Mouse (Mus musculus) stomach, embryonic 14.5 days (tissue): ENCODE data around the gene Prkca. TPM values are rescaled to one million over a fixed set of nuclear protein-coding genes. Genes with fewer than 3 reads are reported as not detected.

Source experiments
- ATAC-seq: fragments of 200-750 bp; cut with Nextera tagmentation; 2 replicates; pipeline ENCODE4 v1.8.0; 2017; ENCODE audit warnings: low read depth, moderate TSS enrichment; ENCODE audit not compliant: insufficient number of reproducible peaks, insufficient read depth, low FRiP score
- H3K27ac ChIP-seq: fragments of 300-500 bp; sonication (generic); 2 replicates; pipeline ENCODE4 v1.5.1; 2014; ENCODE audit warnings: mild to moderate bottlenecking, low read length, moderate library complexity, mixed read lengths
- H3K27me3 ChIP-seq: fragments of 300-500 bp; sonication (generic); 2 replicates; pipeline ENCODE4 v1.6.1; 2014; ENCODE audit warnings: low read length, control low read depth, mixed read lengths; ENCODE audit not compliant: control insufficient read depth, insufficient read depth
- H3K36me3 ChIP-seq: fragments of 300-500 bp; sonication (generic); 2 replicates; pipeline ENCODE4 v1.6.1; 2014; ENCODE audit warnings: mild to moderate bottlenecking, control low read depth, low read length, moderate library complexity, mixed read lengths; ENCODE audit not compliant: control insufficient read depth, insufficient read depth
- H3K4me1 ChIP-seq: fragments of 300-500 bp; sonication (generic); 2 replicates; pipeline ENCODE4 v1.6.1; 2014; ENCODE audit warnings: low read length, control low read depth, mixed read lengths; ENCODE audit not compliant: control insufficient read depth, insufficient read depth
- H3K4me2 ChIP-seq: fragments of 300-500 bp; sonication (generic); replicated peaks from 2 replicates; pipeline ENCODE4 v1.6.1; 2014; ENCODE audit warnings: low read depth, low read length, control low read depth
- H3K4me3 ChIP-seq: fragments of 300-500 bp; sonication (generic); 2 replicates; pipeline ENCODE4 v1.5.1; 2014; ENCODE audit warnings: low read depth, low read length, control low read depth
- H3K9ac ChIP-seq: fragments of 300-500 bp; sonication (generic); replicated peaks from 2 replicates; pipeline ENCODE4 v1.6.1; 2014; ENCODE audit warnings: low read depth, mild to moderate bottlenecking, control low read depth, low read length, moderate library complexity, mixed read lengths
- H3K9me3 ChIP-seq: fragments of 300-500 bp; sonication (generic); 2 replicates; pipeline ENCODE4 v1.6.1; 2016; ENCODE audit warnings: low read depth, low read length, control low read depth; ENCODE audit not compliant: control insufficient read depth
- WGBS: fragments of 180-500 bp; shearing (Covaris S2); extraction: QIAGEN DNeasy Blood & Tissue Kit; methylation state at CpG from one replicate; pipeline ENCODE4 v1.1.7; 2014; 5-methylcytosine and 5-hydroxymethylcytosine counted together
- polyA plus RNA-seq: library from polyadenylated mRNA; unstranded; fragments of >200 nt; fragmentation: Nextera tagmentation; extraction: Ambion mirVana; gene quantifications from 2 replicates; pipeline ENCODE4 v1.2.1, GENCODE M21; 2014

Prkca gene
- polyA plus RNA-seq, 1 experiment from 2014 or later, result 8.6 TPM

GRCm38 (mm10) chr11:107985941-107986340, 357.8 kb downstream of the Prkca start:
- Histone ChIP-seq H3K27ac (no peak overlapping the region), H3K27me3 (no peaks in the 10 kb centered on the region), H3K9ac (no peak overlapping the region), H3K4me3 (no peak overlapping the region), H3K9me3 (no peaks in the 10 kb centered on the region), H3K4me1 (no peaks in the 10 kb centered on the region), H3K36me3 (no peaks in the 10 kb centered on the region), H3K4me2 (no peak overlapping the region)
- ATAC-seq, result no peak
- 89% methylated on average over 3 of the region's 3 CpGs for WGBS

- no peak overlapping the region for H3K4me3 ChIP-seq
- WGBS, result 83% methylated on average over 12 of the region's 12 CpGs
- no peak for ATAC-seq
- no peak overlapping the region for H3K9ac ChIP-seq
- no peak overlapping the region for H3K27ac ChIP-seq
- no peak overlapping the region for H3K4me2 ChIP-seq
- H3K9me3 ChIP-seq, result no peaks in the 10 kb centered on the region
- no peaks in the 10 kb centered on the region for H3K36me3 ChIP-seq
- H3K27me3 ChIP-seq, result no peaks in the 10 kb centered on the region
- no peaks in the 10 kb centered on the region for H3K4me1 ChIP-seq
These were observed 359.8 kb downstream of the Prkca start for GRCm38 (mm10) chr11:107983883-107984282.

DNA sequence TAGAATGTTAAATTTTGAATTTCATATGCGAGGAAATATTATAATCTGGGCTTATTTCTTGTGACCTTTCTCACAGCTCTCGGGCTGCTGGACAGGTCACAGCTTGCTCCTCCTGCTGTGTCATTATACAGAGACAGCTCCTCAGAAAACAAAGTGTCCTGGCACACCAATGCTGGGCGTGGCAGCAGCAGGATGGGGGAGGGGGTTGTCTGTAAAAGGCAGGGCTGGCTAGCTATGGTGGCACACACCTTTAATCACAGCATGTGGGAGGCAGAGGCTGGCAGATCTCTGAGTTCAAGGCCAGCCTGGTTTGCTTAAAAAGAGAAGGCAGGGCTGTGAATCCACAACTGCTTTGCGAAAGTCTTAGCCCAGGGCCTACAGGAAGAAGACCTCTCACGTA, 360.5 kb downstream of the Prkca start:
- Histone ChIP-seq H3K9ac (no peak overlapping the region), H3K4me2 (no peak overlapping the region), H3K27ac (no peak overlapping the region), H3K9me3 (no peaks in the 10 kb centered on the region), H3K27me3 (no peaks in the 10 kb centered on the region), H3K4me3 (no peak overlapping the region), H3K4me1 (no peaks in the 10 kb centered on the region), H3K36me3 (no peaks in the 10 kb centered on the region)
- no peak for ATAC-seq
- WGBS, result 58% methylated on average over 5 of the region's 5 CpGs

DNA sequence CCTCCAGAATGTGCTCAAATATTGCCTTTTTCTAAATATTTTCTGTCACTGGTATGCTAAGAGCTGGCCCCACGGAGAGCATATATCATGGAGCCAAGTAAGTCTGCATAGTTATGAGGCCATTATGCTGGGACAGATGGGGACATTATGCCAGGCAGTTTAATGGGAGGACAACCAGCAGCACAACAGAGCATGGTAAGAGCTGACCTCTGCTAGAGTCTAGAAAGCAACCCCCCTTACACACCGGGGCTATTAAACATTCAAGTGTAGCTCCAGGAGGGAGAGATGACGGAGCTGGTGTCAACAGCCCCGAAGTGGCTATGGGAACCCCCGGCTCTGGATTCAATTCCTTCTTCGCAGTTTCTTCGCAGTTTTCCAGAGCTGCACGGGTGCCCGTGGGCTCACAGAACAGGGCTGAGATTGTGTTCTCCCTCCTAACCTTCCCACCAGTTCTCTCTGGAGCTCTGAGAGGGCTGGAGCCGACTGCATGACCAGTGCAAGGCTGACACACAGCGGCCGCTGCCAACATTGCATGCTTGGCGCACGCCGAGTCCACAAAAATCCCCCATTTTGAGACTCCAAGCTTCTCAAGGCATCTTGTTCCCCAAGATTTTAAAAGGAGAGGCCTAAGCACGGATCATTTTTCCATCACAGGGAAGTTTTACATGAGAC, 361.4 kb downstream of the Prkca start:
- no peak overlapping the region for H3K4me3 ChIP-seq
- no peaks in the 10 kb centered on the region for H3K9me3 ChIP-seq
- no peaks in the 10 kb centered on the region for H3K27me3 ChIP-seq
- no peak overlapping the region for H3K4me2 ChIP-seq
- no peak overlapping the region for H3K9ac ChIP-seq
- no peaks in the 10 kb centered on the region for H3K36me3 ChIP-seq
- no peaks in the 10 kb centered on the region for H3K4me1 ChIP-seq
- ATAC-seq, result no peak
- H3K27ac ChIP-seq, result no peak overlapping the region
- 23% methylated on average over 16 of the region's 16 CpGs for WGBS

DNA sequence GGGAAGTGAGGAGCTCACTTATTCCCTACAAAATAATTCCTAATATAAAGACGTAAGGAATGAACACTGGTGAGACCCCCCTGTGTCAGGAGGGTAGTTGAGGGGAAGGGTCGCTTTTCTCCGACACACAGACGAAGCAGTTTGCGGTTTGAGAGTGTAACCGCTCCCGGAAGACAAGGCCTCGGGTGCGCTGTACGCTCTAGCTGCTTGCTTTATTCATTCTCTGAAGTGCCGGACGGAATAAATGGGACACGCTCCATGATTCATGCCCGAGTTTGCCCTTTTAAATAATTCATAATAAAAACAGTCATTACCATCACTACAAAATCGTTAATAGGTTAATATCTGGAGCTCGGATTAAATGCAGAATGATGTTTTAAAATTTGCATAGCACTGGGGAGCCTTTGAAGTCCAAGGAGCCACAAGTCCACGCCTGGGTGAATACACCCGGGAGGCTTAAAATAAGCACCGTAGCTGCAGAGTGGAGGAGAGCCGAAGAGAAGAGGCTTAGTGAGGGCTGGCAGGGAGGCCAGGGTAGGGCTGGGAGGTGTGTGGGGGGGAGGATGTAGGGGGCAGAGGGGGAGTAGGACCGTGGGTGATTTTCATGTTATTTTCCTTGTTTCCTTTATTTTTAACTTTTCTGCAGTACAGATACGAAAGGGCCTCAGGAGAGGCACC, 364.1 kb downstream of the Prkca start:
- no peak for ATAC-seq

DNA sequence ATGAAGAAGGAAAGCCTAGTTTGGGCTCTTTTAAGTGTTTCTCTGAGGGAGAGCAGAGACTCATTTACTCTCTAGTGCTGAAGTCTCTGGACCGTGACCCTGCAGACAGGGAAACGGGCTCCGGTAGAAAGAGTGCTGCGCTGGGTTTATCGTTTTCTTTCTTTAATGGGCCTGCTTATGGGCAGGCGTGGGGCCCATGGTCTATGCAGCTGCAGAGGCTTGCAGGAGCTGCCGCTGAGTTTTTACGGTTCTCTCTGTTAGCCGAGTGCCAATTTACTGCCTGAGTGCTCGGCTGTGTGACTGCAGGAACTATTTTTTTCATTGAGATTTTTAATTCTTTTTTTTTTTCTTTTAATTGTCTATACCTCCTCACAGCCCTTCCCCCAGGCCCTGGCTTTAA, 373.8 kb downstream of the Prkca start:
- no peak overlapping the region for H3K9ac ChIP-seq
- no peak overlapping the region for H3K4me3 ChIP-seq
- H3K27ac ChIP-seq, result no peak overlapping the region
- H3K36me3 ChIP-seq, result no peaks in the 10 kb centered on the region; the same call in 1 of the 2 replicates
- no peak overlapping the region for H3K4me2 ChIP-seq
- no peaks in the 10 kb centered on the region for H3K27me3 ChIP-seq
- H3K4me1 ChIP-seq, result no peaks in the 10 kb centered on the region
- ATAC-seq, result no peak
- H3K9me3 ChIP-seq, result no peaks in the 10 kb centered on the region
- 79% methylated on average over 10 of the region's 10 CpGs for WGBS

More for the DNA sequence above, 364.1 kb downstream of the Prkca start:
- H3K4me3 ChIP-seq, result no peak overlapping the region
- 72% methylated on average over 22 of the region's 22 CpGs for WGBS
- no peaks in the 10 kb centered on the region for H3K4me1 ChIP-seq
- H3K36me3 ChIP-seq, result no peaks in the 10 kb centered on the region; the same call in 1 of the 2 replicates
- H3K4me2 ChIP-seq, result no peak overlapping the region
- no peak overlapping the region for H3K27ac ChIP-seq
- no peaks in the 10 kb centered on the region for H3K9me3 ChIP-seq
- no peaks in the 10 kb centered on the region for H3K27me3 ChIP-seq
- no peak overlapping the region for H3K9ac ChIP-seq

GRCm38 (mm10) chr11:107968147-107968546, 375.6 kb downstream of the Prkca start:
- H3K27me3 ChIP-seq, result no peaks in the 10 kb centered on the region
- H3K4me3 ChIP-seq, result no peak overlapping the region
- no peak overlapping the region for H3K27ac ChIP-seq
- 61% methylated on average over 13 of the region's 13 CpGs for WGBS
- H3K9me3 ChIP-seq, result no peaks in the 10 kb centered on the region
- H3K9ac ChIP-seq, result no peak overlapping the region
- ATAC-seq, result no peak
- H3K4me1 ChIP-seq, result no peaks in the 10 kb centered on the region
- no peaks in the 10 kb centered on the region for H3K36me3 ChIP-seq
- no peak overlapping the region for H3K4me2 ChIP-seq

DNA sequence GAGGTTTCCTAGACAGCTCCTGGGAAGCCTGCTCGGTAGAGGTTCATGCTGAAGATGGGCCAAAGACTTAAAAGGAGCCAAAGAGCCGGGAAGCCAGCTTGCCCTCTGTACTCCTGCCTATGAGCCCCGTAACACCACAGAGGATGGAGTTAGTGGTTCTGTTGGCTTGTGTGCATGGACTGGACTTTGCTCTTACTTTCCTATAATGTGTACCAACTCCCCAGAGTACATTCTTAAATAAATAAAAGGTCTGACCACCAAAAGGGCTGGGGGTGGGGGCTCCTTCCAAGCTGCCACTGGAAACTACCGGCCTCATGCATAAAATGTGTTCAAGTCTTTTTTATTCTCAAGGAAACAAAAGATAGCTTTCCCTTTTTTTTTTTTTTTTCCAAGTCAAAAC, 377.5 kb downstream of the Prkca start:
- H3K4me1 ChIP-seq, result no peaks in the 10 kb centered on the region
- ATAC-seq, result peak; percentile 67

More for the DNA sequence above, 377.5 kb downstream of the Prkca start:
- Histone ChIP-seq H3K36me3 (no peaks in the 10 kb centered on the region), H3K27me3 (no peaks in the 10 kb centered on the region), H3K4me3 (no peak overlapping the region), H3K27ac (no peak overlapping the region), H3K4me2 (no peak overlapping the region), H3K9me3 (no peaks in the 10 kb centered on the region), H3K9ac (no peak overlapping the region)
- WGBS, result 68% methylated on average over 4 of the region's 4 CpGs
